Mouse (Mus musculus) gastrocnemius, adult 18-20 months (tissue): Measurements from ENCODE around the gene Lasp1. TPM values are rescaled to one million over a fixed set of nuclear protein-coding genes. Genes with fewer than 3 reads are reported as not detected.

ENCODE experiments used
- DNase-seq: peaks from one replicate; pipeline ENCODE4 v3.0.0; 2021; ENCODE audit warnings: low spot score
- total RNA-seq, 2 experiments: library from RNA; stranded (reverse); gene quantifications; 2 replicates each; pipeline ENCODE4 v1.2.3; 2021

The Lasp1 gene
- total RNA-seq, 2 experiments from 2014 or later = 10.0 to 19.2 TPM

GRCm38 (mm10) chr11:97809235-97810121 lies 10.7 kb downstream of the Lasp1 start:
- no peak for DNase-seq

DNA sequence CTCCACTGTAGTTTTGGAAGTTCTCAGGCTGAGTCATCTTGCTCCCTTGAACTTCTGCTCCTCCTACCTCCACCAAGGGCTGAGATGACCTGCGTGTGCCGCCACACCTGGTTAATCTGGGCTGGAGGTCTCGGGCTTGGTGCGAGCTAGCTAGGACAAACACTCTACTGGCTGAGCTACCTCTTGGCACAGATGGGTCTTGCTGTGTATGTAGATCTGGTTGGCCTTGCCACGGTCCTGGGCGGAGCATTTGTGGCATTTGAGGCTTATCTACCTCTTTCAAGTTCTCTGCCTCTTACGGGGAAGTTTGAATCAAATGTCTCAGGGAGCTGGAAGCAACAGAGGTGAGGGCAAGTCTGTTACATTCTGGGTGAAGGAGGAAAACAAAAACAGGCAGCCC lies 11.6 kb downstream of the Lasp1 start:
- no peak for DNase-seq

DNA sequence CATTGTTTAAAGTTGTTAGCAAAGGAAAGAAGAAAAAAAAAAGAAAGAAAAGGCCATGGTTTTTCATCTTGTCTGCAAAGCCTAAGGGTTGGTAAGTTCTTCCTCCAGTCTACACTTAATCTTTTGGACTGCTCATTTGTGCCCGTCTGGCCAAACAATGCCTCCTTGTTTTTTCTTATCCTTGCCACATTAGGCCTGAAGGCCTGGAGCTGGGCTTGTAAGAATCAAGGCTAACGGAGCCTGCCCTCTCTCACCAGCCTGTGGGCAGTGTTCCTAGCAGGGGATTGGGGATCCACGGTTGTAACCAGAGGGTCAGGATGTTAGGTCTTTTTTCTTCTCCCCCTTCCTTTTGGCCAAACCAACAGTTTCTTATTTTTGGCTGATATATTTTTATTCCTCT lies 12.2 kb downstream of the Lasp1 start:
- DNase-seq = no peak

GRCm38 (mm10) chr11:97811569-97812362 lies 13.0 kb downstream of the Lasp1 start:
- no peak for DNase-seq

GRCm38 (mm10) chr11:97812491-97812921 lies 13.7 kb downstream of the Lasp1 start:
- DNase-seq = no peak

DNA sequence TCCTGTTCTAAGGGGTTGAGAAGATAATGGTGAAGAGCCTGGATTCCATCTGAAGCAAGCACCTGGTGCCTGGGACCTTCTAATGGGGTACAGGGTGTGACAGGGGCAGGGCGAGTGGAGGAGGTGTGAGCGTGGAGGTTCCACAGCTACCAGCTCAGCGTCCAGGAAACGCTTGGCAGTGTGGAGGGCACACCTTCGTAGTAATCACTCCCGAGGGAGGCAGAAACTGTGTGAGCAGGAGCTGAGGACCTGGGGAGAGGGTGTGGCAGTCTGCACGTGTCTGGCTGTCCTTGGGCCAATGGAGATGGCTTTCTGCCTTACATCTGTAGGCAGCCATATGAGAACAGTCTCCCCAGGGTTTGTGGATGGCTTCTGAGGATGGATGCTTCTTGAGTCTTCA lies 14.3 kb downstream of the Lasp1 start:
- DNase-seq = no peak

DNA sequence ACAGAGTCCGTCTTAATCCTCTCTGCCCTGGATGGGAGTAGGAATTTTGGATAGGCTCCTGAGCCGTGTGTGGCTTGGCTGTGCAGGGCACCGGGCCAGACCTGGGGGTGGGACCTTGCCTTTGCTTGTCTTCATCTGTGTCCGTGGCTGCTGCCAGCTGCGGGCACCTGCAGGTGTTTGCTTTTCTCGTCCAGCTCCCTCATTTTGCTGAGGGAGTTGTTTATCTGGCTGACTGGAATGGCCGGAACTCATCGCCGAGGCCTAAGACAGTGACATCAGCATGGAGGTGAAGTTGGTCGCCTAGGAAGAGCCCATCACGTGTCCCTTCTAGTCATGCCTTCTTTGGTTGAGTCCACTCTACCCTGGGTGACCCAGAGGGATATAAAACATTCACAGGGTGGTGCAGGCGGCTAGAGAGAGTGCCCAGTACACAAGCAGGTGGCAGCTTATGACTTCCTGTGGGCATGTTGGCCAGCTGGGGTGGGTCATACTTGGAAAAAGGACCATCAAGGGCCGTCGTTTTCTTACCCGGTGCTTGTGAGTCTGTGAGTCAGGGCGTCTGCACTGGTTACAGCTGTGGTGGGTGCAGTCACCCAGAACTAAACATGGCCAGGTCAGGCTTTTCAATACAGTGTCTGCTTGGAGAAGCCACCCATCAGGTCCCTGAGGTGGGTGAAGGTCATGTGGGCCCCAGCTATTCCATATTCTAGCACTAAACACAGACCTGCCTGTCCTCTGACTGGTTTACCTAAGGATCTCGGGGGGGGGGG lies 15.1 kb downstream of the Lasp1 start:
- DNase-seq = no peak

DNA sequence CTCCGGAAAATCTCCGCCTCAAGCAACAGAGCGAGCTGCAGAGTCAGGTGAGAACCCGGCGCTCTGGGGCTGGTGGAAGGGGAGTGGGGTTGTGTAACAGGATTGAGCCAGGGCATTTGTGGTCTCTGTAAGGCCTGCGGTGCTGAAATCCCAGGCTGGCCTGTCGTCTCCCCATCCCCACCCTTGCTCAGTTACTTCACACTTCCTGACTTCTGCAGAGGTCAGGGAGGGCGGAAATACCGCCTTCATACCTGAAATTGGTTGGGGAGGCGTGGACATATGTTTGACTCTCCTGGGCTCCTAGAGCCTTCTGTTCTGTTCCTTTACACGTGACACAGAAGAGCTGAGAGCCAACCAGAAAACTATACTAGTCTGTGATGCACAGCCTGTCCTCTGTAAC lies 16.9 kb downstream of the Lasp1 start:
- no peak for DNase-seq

DNA sequence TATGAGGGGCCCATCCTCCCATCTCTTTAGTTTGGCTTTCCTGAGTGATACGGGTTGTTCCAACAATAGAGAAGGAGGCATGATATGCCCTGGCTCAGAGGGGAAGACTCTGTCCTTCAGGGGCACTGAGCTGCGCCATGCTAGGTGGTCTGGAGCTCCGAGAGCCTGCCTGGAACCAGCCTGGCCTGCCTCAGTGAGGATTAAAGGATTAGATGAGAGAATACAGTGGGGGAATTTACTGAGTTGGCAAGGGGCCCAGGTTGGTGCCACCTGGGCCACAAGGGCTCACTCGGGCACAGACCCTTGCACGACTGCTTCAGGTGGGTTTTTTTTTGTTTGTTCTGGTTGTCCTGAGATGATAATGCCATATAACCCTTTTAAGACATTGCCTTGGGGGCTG lies 17.4 kb downstream of the Lasp1 start:
- DNase-seq = no peak

GRCm38 (mm10) chr11:97816916-97817315 lies 18.1 kb downstream of the Lasp1 start:
- no peak for DNase-seq

GRCm38 (mm10) chr11:97817379-97817778 lies 18.6 kb downstream of the Lasp1 start:
- no peak for DNase-seq

GRCm38 (mm10) chr11:97818003-97818402 lies 19.2 kb downstream of the Lasp1 start:
- DNase-seq = no peak

- no peak for DNase-seq
These were observed 19.8 kb downstream of the Lasp1 start for GRCm38 (mm10) chr11:97818571-97818970.

GRCm38 (mm10) chr11:97819102-97819501 lies 20.3 kb downstream of the Lasp1 start:
- no peak for DNase-seq

DNA sequence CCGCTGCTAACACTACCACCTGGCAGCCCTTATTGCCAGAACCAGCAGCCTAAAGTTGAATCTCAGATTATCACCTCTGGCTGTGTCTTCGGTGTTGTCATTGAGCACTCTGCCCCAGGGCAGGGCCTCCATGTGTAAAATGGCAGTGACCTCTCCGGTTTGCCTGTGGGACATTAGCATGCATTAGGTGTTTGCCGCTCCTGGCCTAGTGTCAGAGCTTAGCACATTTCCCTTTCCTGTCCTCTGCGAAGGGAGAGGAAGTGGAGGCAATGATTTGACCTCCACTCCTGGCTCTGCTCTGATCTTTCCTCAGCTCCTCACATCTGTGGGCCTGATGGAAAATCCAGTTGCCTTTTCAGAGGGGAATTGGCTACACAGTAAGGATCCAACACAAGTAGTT lies 21.1 kb downstream of the Lasp1 start:
- no peak for DNase-seq

GRCm38 (mm10) chr11:97820840-97821239 lies 22.0 kb downstream of the Lasp1 start:
- DNase-seq = peak; percentile 80

DNA sequence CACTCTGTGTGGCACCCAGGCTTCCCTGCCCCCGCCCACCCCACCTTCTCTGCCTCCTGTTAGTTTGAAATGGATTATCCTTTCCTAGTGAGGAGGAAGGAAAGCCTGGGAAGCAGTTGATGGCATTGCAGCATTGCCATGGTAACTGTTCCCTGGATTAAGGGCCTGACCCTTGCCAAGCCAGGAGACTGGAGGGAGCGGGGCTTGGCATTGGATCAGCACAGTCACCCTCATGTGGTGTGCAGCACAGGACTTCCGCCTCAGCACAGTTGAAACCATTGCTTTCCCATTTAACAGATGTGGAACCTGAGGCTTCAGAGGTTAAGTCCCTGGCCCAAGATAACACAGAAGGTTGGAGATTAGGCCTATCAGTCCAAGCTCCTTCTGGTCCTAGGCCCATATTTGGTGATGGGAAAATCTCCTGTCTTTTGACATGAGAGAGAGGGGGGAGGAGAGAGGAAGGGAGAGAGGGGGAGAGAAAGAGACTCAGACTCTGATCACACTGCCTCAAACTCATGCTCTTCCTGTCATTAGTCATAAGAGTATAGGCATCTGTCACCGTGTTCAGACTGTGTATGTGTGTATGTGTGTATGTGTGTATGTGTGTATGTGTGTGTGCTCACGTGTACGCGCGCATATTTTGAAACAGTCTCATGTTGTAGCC lies 22.7 kb downstream of the Lasp1 start:
- no peak for DNase-seq

- no peak for DNase-seq
These were observed 24.2 kb downstream of the Lasp1 start for GRCm38 (mm10) chr11:97822840-97823603.

DNA sequence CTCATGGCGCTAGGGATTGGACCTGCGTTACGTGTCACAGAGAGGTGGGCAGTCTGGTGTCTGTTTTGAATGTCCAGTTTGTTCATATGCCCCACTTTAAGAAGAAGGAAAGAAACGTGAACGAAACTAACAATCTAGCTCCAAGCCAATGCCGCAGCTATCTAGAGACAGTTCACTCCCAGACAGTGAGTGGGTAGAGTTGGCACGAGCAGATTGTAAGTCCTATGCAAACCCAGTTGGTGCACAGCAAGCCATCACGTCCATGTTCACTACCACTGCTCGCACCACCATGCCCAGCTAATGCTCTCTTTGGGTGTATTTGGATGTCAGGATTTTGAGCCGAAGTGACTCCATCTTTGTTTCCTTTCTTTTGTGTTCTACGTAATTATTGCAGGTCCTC lies 25.4 kb downstream of the Lasp1 start:
- no peak for DNase-seq

- no peak for DNase-seq
These were observed 26.1 kb downstream of the Lasp1 start for GRCm38 (mm10) chr11:97824895-97825294.

DNA sequence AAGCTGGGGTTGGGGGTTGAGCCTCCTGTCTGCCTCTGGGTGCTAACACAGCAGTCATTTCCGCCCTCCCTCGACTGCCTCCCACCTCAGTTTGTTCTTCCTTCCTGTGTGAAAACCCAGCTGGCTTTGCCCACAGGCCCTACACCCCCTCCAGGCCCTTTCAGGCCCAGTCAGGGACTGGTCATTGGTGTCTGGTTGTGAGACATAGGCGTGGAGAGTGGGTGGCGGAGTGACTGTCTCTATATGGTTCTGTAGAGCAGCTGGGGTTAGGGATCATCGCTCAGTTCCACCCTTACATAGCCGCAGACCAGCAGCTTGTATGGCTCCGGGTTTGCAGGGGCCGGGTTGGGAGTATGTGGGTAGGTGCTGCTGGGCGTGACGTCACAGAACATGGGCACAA lies 26.5 kb downstream of the Lasp1 start:
- DNase-seq = no peak
